Mouse (Mus musculus) limb, embryonic 14.5 days (tissue): ENCODE results near the gene 1810049J17Rik. TPM values are rescaled to one million over a fixed set of nuclear protein-coding genes. Genes with fewer than 3 reads are reported as not detected.

Experiments
- ATAC-seq: fragments of 200-750 bp; cut with Nextera tagmentation; 2 replicates; pipeline ENCODE4 v1.8.0; 2017; ENCODE audit warnings: low read depth, moderate number of reproducible peaks, moderate TSS enrichment; ENCODE audit not compliant: low FRiP score
- DNase-seq: peaks from one replicate; pipeline ENCODE4 v3.0.0-alpha.2; 2015; ENCODE audit warnings: low spot score
- H3K27ac ChIP-seq: fragments of 300-500 bp; sonication (generic); replicated peaks from 2 replicates; pipeline ENCODE4 v1.5.1; 2014; ENCODE audit warnings: low read depth, mild to moderate bottlenecking, low read length, moderate library complexity, mixed read lengths
- H3K27me3 ChIP-seq: fragments of 300-500 bp; sonication (generic); 2 replicates; pipeline ENCODE4 v1.6.1; 2014; ENCODE audit warnings: low read length, mixed read lengths; ENCODE audit not compliant: control insufficient read depth, insufficient read depth
- H3K36me3 ChIP-seq: fragments of 300-500 bp; sonication (generic); 2 replicates; pipeline ENCODE4 v1.6.1; 2014; ENCODE audit warnings: mild to moderate bottlenecking, low read length, moderate library complexity, mixed read lengths; ENCODE audit not compliant: control insufficient read depth, insufficient read depth
- H3K4me1 ChIP-seq: fragments of 300-500 bp; sonication (generic); 2 replicates; pipeline ENCODE4 v1.6.1; 2014; ENCODE audit warnings: antibody characterized with exemption, low read length, mixed read lengths; ENCODE audit not compliant: control insufficient read depth, insufficient read depth
- H3K4me2 ChIP-seq: fragments of 300-500 bp; sonication (generic); replicated peaks from 2 replicates; pipeline ENCODE4 v1.6.1; 2014; ENCODE audit warnings: low read depth, mild to moderate bottlenecking, low read length, moderate library complexity; ENCODE audit not compliant: severe bottlenecking
- H3K4me3 ChIP-seq: fragments of 300-500 bp; sonication (generic); replicated peaks from 2 replicates; pipeline ENCODE4 v1.5.1; 2014; ENCODE audit warnings: low read length
- H3K9ac ChIP-seq: fragments of 300-500 bp; sonication (generic); 2 replicates; pipeline ENCODE4 v1.6.1; 2014; ENCODE audit warnings: mild to moderate bottlenecking, low read depth, low read length, moderate library complexity; ENCODE audit not compliant: severe bottlenecking
- H3K9me3 ChIP-seq: fragments of 300-500 bp; sonication (generic); 2 replicates; pipeline ENCODE4 v1.6.1; 2016; ENCODE audit warnings: low read length; ENCODE audit not compliant: control insufficient read depth
- POLR2A ChIP-seq: fragments of 200-500 bp; IDR thresholded peaks from 2 replicates; pipeline ENCODE4 v1.8.0; 2012; ENCODE audit warnings: inconsistent platforms, mild to moderate bottlenecking, moderate library complexity, borderline replicate concordance; ENCODE audit not compliant: insufficient read depth, insufficient read length; ENCODE audit errors: extremely low read depth
- WGBS: fragments of 180-500 bp; shearing (Covaris S2); extraction: QIAGEN DNeasy Blood & Tissue Kit; methylation state at CpG from one replicate; pipeline ENCODE4 v1.1.7; 2014; 5-methylcytosine and 5-hydroxymethylcytosine counted together
- polyA plus RNA-seq, 2 experiments: library from polyadenylated mRNA; depleted of rRNA in 1 of 2; stranded (reverse) in 1 of 2; unstranded in 1 of 2; fragments of >200 nt; fragmentation: Nextera tagmentation in 1 of 2; extraction: Ambion mirVana in 1 of 2; gene quantifications; 2 replicates each; pipeline versions ENCODE4 v1.2.1 to v1.2.3; 2012 to 2014

1810049J17Rik gene
- polyA plus RNA-seq (2012; rRNA removed) (not detected in 2 replicates), polyA plus RNA-seq (2014; fragmentation: Nextera tagmentation; extraction: Ambion mirVana) (0.62 and 2.1 TPM in 2 replicates)

- H3K9me3 ChIP-seq, result no peaks in the 10 kb centered on the region
- DNase-seq (peak; percentile 9), ATAC-seq (peak; percentile 23; the same call in 1 of the 2 replicates)
- WGBS, result under 1% methylated on average over 42 of the region's 70 CpGs
- no peak for TF ChIP-seq POLR2A
- peak within 1 kb of the TSS; percentile 98 for H3K4me3 ChIP-seq
- H3K36me3 ChIP-seq, result peaks cover 7% of the 10 kb centered on the region
- H3K27ac ChIP-seq, result peak within 1 kb of the TSS; percentile 93
- H3K27me3 ChIP-seq, result no peaks in the 10 kb centered on the region
- H3K4me2 ChIP-seq, result peak within 1 kb of the TSS; percentile 88
- H3K9ac ChIP-seq, result peak within 1 kb of the TSS; percentile 98
- peaks cover 14% of the 10 kb centered on the region; the same call in 1 of the 2 replicates for H3K4me1 ChIP-seq
Measured at GRCm38 (mm10) chr15:12321788-12322621, at the start of gene 1810049J17Rik. 1810049J17Rik (minus strand) TSS chr15:12321899.

- H3K27ac ChIP-seq, result no peak overlapping the region
- peaks cover 21% of the 10 kb centered on the region for H3K36me3 ChIP-seq
- H3K4me1 ChIP-seq, result peaks cover 9% of the 10 kb centered on the region
- no peaks in the 10 kb centered on the region for H3K9me3 ChIP-seq
- 7% methylated on average over 8 of the region's 8 CpGs for WGBS
- DNase-seq (peak; percentile 70), ATAC-seq (peak; percentile 60; the same call in 1 of the 2 replicates)
- no peak overlapping the region for H3K4me3 ChIP-seq
- no peaks in the 10 kb centered on the region for H3K27me3 ChIP-seq
- H3K4me2 ChIP-seq, result no peak overlapping the region
- TF ChIP-seq POLR2A, result no peak
- H3K9ac ChIP-seq, result no peak overlapping the region
Measured at GRCm38 (mm10) chr15:12371183-12371582, 49.5 kb upstream of the 1810049J17Rik start.

DNA sequence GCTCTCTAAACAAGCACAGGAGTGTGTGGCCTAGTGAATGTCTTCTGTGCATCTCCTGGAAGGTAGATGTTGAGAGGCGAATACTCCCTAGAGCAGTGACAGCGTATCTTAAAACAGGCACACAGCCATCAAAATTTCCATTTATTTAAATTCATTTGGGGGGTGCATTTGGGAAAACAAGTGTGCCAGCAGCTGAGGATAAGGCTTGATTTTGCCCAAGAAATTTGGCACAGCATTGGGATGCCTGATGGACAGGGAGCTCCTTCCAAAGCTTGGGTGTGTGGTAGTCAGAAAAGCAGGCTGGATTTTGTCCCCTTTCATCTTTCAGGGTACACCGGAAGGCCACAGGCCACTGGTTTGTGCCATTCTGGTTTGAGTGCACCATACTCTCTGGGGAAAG is 48.4 kb upstream of the 1810049J17Rik start:
- no peak for ATAC-seq

GRCm38 (mm10) chr15:12368850-12369249 is 47.2 kb upstream of the 1810049J17Rik start:
- WGBS, result 79% methylated on average over 4 of the region's 4 CpGs

More for the DNA sequence above, 48.4 kb upstream of the 1810049J17Rik start:
- Histone ChIP-seq H3K4me1 (0 out of 2 replicates have a peak, but pooled peaks cover 3% of the 10 kb centered on the region), H3K4me2 (no peak overlapping the region), H3K36me3 (peaks cover 26% of the 10 kb centered on the region), H3K9ac (no peak overlapping the region), H3K27me3 (no peaks in the 10 kb centered on the region), H3K9me3 (no peaks in the 10 kb centered on the region), H3K27ac (no peak overlapping the region), H3K4me3 (no peak overlapping the region)
- WGBS, result 94% methylated on average over 3 of the region's 3 CpGs
- TF ChIP-seq POLR2A, result no peak
- no peak for DNase-seq

DNA sequence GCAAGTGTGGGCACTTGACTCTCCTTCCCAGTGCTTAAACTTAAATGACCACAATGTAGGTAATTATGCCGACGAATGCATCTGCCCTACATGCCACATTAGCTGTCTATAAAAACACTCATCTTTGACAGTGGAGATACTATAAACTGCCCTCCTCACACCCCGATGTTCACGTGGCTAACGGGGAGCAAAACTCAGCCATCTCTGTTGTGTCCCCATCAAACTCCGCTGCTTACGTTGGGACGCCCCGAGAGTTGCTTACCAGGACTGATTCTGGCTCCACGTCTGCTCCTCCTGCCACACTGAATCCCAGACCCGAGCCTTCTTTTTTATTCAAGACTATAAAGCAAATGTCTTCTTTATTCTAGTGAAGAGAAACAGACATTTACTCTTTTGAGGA is 46.7 kb upstream of the 1810049J17Rik start:
- Histone ChIP-seq H3K4me3 (no peak overlapping the region), H3K9ac (no peak overlapping the region), H3K27me3 (no peaks in the 10 kb centered on the region), H3K36me3 (peaks cover 26% of the 10 kb centered on the region), H3K4me2 (no peak overlapping the region), H3K9me3 (no peaks in the 10 kb centered on the region), H3K27ac (no peak overlapping the region), H3K4me1 (0 out of 2 replicates have a peak, but pooled peaks cover 3% of the 10 kb centered on the region)
- TF ChIP-seq POLR2A, result no peak
- 82% methylated on average over 11 of the region's 11 CpGs for WGBS
- ATAC-seq (no peak), DNase-seq (no peak)

More at GRCm38 (mm10) chr15:12368850-12369249, 47.2 kb upstream of the 1810049J17Rik start:
- Histone ChIP-seq H3K27ac (no peak overlapping the region), H3K27me3 (no peaks in the 10 kb centered on the region), H3K4me3 (no peak overlapping the region), H3K9me3 (no peaks in the 10 kb centered on the region), H3K4me1 (0 out of 2 replicates have a peak, but pooled peaks cover 3% of the 10 kb centered on the region), H3K9ac (no peak overlapping the region), H3K4me2 (no peak overlapping the region), H3K36me3 (peaks cover 24% of the 10 kb centered on the region)
- TF ChIP-seq POLR2A, result no peak
- ATAC-seq (no peak), DNase-seq (no peak)
